Mouse (Mus musculus): ENCODE measurements around the gene Soga1. TPM values are rescaled to one million over a fixed set of nuclear protein-coding genes. Genes with fewer than 3 reads are reported as not detected.

The Soga1 gene
- polyA plus RNA-seq, 1 experiment from 2014 or later = 4.5 TPM

- Histone ChIP-seq H3K4me3 (no peak overlapping the region), H3K27me3 (replicated peaks) (no peaks in the 10 kb centered on the region), H3K36me3 (0 out of 2 replicates have a peak, but pooled peaks cover 5% of the 10 kb centered on the region), H3K4me2 (no peak overlapping the region), H3K9ac (no peak overlapping the region; the same call in 1 of the 2 replicates), H3K4me1 (replicated peaks) (peaks cover 97% of the 10 kb centered on the region), H3K9me3 (replicated peaks) (no peaks in the 10 kb centered on the region), H3K27ac (ENCODE audit: poor library complexity, severe bottlenecking) (peak overlapping the region; percentile 95)
- ATAC-seq (ENCODE audit: insufficient number of reproducible peaks, low FRiP score) = no peak
- 67% methylated on average over 9 of the region's 9 CpGs for WGBS
Measured at GRCm38 (mm10) chr2:157072316-157072990, 6.6 kb downstream of the Soga1 start.

DNA sequence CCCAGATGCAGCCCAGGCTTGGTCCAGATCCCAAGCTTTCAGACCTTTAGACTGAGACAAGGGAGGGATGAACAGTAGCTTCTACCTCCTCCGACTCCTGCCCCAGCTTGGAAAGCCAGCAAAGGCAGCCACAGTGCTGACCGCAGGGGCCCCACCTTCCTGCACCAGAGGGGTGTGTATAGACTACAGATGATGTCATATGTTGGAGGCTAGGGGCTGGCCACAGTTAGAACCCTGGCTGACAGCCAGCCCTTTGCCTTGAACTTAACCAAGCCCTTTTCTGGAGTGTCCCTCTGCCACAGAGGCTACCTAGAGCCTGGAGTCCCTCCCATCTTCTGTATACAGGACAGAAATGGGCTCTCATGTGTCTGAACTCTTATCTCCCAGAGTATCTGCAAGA, 7.5 kb downstream of the Soga1 start:
- peak overlapping the region; percentile 49 for H3K4me2 ChIP-seq
- 14% methylated on average over 2 of the region's 2 CpGs for WGBS
- peak; percentile 70 for ATAC-seq (ENCODE audit: insufficient number of reproducible peaks, low FRiP score)
- H3K4me3 ChIP-seq = peak overlapping the region; percentile 13; the same call in 1 of the 2 replicates
- H3K4me1 ChIP-seq (replicated peaks) = peaks cover 97% of the 10 kb centered on the region
- no peaks in the 10 kb centered on the region for H3K9me3 ChIP-seq (replicated peaks)
- H3K9ac ChIP-seq = peak overlapping the region; percentile 69
- no peaks in the 10 kb centered on the region for H3K27me3 ChIP-seq (replicated peaks)
- H3K36me3 ChIP-seq = 0 out of 2 replicates have a peak, but pooled peaks cover 5% of the 10 kb centered on the region
- H3K27ac ChIP-seq (ENCODE audit: poor library complexity, severe bottlenecking) = peak overlapping the region; percentile 95

DNA sequence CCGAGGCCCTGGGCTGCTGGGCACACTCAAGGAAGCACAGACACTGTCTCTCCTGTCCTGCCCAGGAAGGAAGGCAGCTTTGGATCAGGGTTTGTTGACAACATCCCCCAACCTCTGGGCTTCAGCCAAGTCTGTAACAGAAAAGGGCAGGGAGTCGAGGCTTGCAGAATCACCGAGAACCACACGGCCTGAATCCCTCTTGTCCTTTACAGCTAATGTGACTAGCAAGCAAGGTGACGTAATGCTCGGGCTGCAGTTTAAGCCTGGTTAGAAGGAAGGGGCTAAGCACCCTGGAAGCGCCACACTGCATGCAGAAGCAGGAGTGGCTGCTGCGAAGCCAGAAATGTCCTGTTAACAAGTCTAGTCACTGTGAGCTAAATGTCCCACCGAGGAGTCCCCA, 8.7 kb downstream of the Soga1 start:
- H3K9me3 ChIP-seq (replicated peaks) = no peaks in the 10 kb centered on the region
- 0 out of 2 replicates have a peak, but pooled peaks cover 5% of the 10 kb centered on the region for H3K36me3 ChIP-seq
- H3K27me3 ChIP-seq (replicated peaks) = no peaks in the 10 kb centered on the region
- peak overlapping the region; percentile 49 for H3K4me2 ChIP-seq
- peaks cover 95% of the 10 kb centered on the region for H3K4me1 ChIP-seq (replicated peaks)
- WGBS = 19% methylated on average over 9 of the region's 9 CpGs
- no peak; the same call in 1 of the 2 replicates for ATAC-seq (ENCODE audit: insufficient number of reproducible peaks, low FRiP score)
- H3K4me3 ChIP-seq = no peak overlapping the region
- peak overlapping the region; percentile 95 for H3K27ac ChIP-seq (ENCODE audit: poor library complexity, severe bottlenecking)
- peak overlapping the region; percentile 69 for H3K9ac ChIP-seq

- H3K36me3 ChIP-seq = 0 out of 2 replicates have a peak, but pooled peaks cover 5% of the 10 kb centered on the region
- 30% methylated on average over 3 of the region's 3 CpGs for WGBS
- H3K9ac ChIP-seq = peak overlapping the region; percentile 69
- peaks cover 95% of the 10 kb centered on the region for H3K4me1 ChIP-seq (replicated peaks)
- no peaks in the 10 kb centered on the region for H3K9me3 ChIP-seq (replicated peaks)
- no peak for ATAC-seq (ENCODE audit: insufficient number of reproducible peaks, low FRiP score)
- peak overlapping the region; percentile 95 for H3K27ac ChIP-seq (ENCODE audit: poor library complexity, severe bottlenecking)
- H3K4me2 ChIP-seq = peak overlapping the region; percentile 49
- no peak overlapping the region for H3K4me3 ChIP-seq
- no peaks in the 10 kb centered on the region for H3K27me3 ChIP-seq (replicated peaks)
Measured at GRCm38 (mm10) chr2:157069755-157070315, 9.2 kb downstream of the Soga1 start.

DNA sequence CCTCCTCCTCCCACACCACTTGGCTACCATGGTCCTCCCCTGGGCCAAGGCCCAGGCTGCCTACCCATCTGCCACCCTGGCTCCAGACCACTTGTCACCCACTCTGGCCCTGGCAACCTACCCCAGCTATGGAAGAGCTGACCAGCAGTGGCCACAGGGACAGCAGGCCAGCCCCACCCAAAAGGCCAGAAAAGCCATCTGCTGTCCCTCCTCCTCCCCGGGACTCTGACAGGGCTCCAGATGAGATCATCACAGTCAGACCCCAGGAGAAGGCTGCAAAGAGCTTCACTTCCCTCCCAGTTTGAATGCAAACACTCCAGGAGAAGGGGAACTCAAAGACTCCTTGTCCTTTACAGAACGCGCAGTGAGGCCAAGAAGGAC, 9.7 kb downstream of the Soga1 start:
- H3K4me2 ChIP-seq = peak overlapping the region; percentile 49; the same call in 1 of the 2 replicates
- H3K9me3 ChIP-seq (replicated peaks) = no peaks in the 10 kb centered on the region
- H3K27ac ChIP-seq (ENCODE audit: poor library complexity, severe bottlenecking) = peak overlapping the region; percentile 95
- H3K4me1 ChIP-seq (replicated peaks) = peaks cover 95% of the 10 kb centered on the region
- no peaks in the 10 kb centered on the region for H3K27me3 ChIP-seq (replicated peaks)
- peak overlapping the region; percentile 69 for H3K9ac ChIP-seq
- no peak overlapping the region for H3K4me3 ChIP-seq
- WGBS = 36% methylated on average over 3 of the region's 3 CpGs
- H3K36me3 ChIP-seq = 0 out of 2 replicates have a peak, but pooled peaks cover 5% of the 10 kb centered on the region
- ATAC-seq (ENCODE audit: insufficient number of reproducible peaks, low FRiP score) = no peak

GRCm38 (mm10) chr2:157068701-157069354, 10.2 kb downstream of the Soga1 start:
- Histone ChIP-seq H3K27ac (ENCODE audit: poor library complexity, severe bottlenecking) (peak overlapping the region; percentile 95), H3K4me2 (peak overlapping the region; percentile 49; the same call in 1 of the 2 replicates), H3K9ac (peak overlapping the region; percentile 69), H3K36me3 (0 out of 2 replicates have a peak, but pooled peaks cover 5% of the 10 kb centered on the region), H3K4me1 (replicated peaks) (peaks cover 95% of the 10 kb centered on the region), H3K4me3 (no peak overlapping the region), H3K27me3 (replicated peaks) (no peaks in the 10 kb centered on the region), H3K9me3 (replicated peaks) (no peaks in the 10 kb centered on the region)
- WGBS = 72% methylated on average over 14 of the region's 14 CpGs
- ATAC-seq (ENCODE audit: insufficient number of reproducible peaks, low FRiP score) = no peak

- WGBS = 70% methylated on average over 7 of the region's 7 CpGs
- peak overlapping the region; percentile 12; the same call in 1 of the 2 replicates for H3K9ac ChIP-seq
- H3K9me3 ChIP-seq (replicated peaks) = no peaks in the 10 kb centered on the region
- H3K27me3 ChIP-seq (replicated peaks) = no peaks in the 10 kb centered on the region
- ATAC-seq (ENCODE audit: insufficient number of reproducible peaks, low FRiP score) = no peak
- H3K27ac ChIP-seq (ENCODE audit: poor library complexity, severe bottlenecking) = 0 out of 2 replicates have a peak overlapping the region, but pooled peaks have one; percentile 18
- H3K36me3 ChIP-seq = no peaks in the 10 kb centered on the region
- H3K4me1 ChIP-seq (replicated peaks) = peaks cover 88% of the 10 kb centered on the region
- H3K4me2 ChIP-seq = no peak overlapping the region
- H3K4me3 ChIP-seq = no peak overlapping the region
Measured at GRCm38 (mm10) chr2:157066731-157067430, 12.2 kb downstream of the Soga1 start.

DNA sequence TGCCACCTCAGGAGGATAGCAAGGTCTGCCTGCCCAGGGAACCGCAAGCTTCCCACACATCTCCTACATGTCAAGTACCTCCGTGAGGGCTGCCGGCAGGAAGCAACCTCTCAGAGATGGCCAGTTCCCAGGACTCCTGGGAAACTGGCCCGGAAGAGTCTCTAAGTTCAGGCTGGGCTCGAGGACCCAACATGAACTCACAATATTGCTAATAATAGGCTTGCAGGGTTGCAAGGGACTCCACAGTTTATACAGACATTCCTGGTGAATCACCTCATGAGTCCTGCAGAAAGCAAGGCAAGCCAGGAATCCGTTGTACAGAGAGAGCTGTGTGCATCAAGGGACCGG, 13.2 kb downstream of the Soga1 start:
- peak overlapping the region; percentile 2; the same call in 1 of the 2 replicates for H3K9ac ChIP-seq
- peaks cover 77% of the 10 kb centered on the region for H3K4me1 ChIP-seq (replicated peaks)
- ATAC-seq (ENCODE audit: insufficient number of reproducible peaks, low FRiP score) = no peak
- H3K4me3 ChIP-seq = no peak overlapping the region
- H3K4me2 ChIP-seq = peak overlapping the region; percentile 14; the same call in 1 of the 2 replicates
- H3K27me3 ChIP-seq (replicated peaks) = no peaks in the 10 kb centered on the region
- H3K36me3 ChIP-seq = 0 out of 2 replicates have a peak, but pooled peaks cover 3% of the 10 kb centered on the region
- H3K9me3 ChIP-seq (replicated peaks) = no peaks in the 10 kb centered on the region
- H3K27ac ChIP-seq (ENCODE audit: poor library complexity, severe bottlenecking) = peak overlapping the region; percentile 72
- WGBS = 27% methylated on average over 7 of the region's 7 CpGs

GRCm38 (mm10) chr2:157064978-157065878, 13.8 kb downstream of the Soga1 start:
- H3K27me3 ChIP-seq (replicated peaks) = no peaks in the 10 kb centered on the region
- H3K4me2 ChIP-seq = peak overlapping the region; percentile 14; the same call in 1 of the 2 replicates
- no peak for ATAC-seq (ENCODE audit: insufficient number of reproducible peaks, low FRiP score)
- 76% methylated on average over 14 of the region's 14 CpGs for WGBS
- peak overlapping the region; percentile 72 for H3K27ac ChIP-seq (ENCODE audit: poor library complexity, severe bottlenecking)
- peaks cover 71% of the 10 kb centered on the region for H3K4me1 ChIP-seq (replicated peaks)
- no peak overlapping the region for H3K4me3 ChIP-seq
- no peaks in the 10 kb centered on the region for H3K9me3 ChIP-seq (replicated peaks)
- peak overlapping the region; percentile 23; the same call in 1 of the 2 replicates for H3K9ac ChIP-seq
- peaks cover 4% of the 10 kb centered on the region for H3K36me3 ChIP-seq

- Histone ChIP-seq H3K27me3 (replicated peaks) (no peaks in the 10 kb centered on the region), H3K9me3 (replicated peaks) (no peaks in the 10 kb centered on the region), H3K4me1 (replicated peaks) (peaks cover 68% of the 10 kb centered on the region), H3K4me2 (no peak overlapping the region), H3K9ac (peak overlapping the region; percentile 23; the same call in 1 of the 2 replicates), H3K36me3 (peaks cover 15% of the 10 kb centered on the region), H3K4me3 (no peak overlapping the region), H3K27ac (ENCODE audit: poor library complexity, severe bottlenecking) (no peak overlapping the region)
- 67% methylated on average over 7 of the region's 7 CpGs for WGBS
- no peak for ATAC-seq (ENCODE audit: insufficient number of reproducible peaks, low FRiP score)
Measured at GRCm38 (mm10) chr2:157064136-157064535, 14.9 kb downstream of the Soga1 start.

Measured in heart, embryonic 12.5 days (tissue).